13 mouse cellular contexts compared by ENCODE assay signal in the genomic region with DNA sequence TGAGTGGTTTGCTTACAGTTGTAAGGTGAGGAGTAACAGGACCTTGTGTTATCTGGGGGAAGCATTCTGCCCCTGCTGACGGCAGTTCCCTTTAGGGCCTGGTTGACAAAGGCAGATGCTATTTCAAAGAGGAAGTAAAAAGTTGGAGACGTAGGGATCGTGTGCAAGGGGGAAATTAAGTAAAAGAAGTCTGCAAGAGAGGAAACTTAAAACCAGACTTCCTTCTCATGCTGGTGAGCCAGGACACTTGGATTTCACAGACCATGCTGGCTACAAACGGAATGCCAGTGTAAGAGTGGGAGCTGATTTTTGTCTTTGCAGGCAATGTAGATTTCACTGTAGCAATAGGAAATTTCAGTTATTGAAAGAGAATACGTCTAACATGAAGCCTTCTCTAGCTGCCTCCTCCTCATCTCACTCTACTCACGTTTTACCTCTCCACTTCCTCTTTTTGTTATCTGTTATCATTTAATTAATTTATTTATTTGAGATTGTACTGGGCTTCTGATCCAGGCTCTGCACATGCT. TPM values are rescaled to one million over a fixed set of nuclear protein-coding genes. Genes with fewer than 3 reads are reported as not detected.
DNase-seq lines count a peak whose midpoint lies in the region; ATAC-seq and TF ChIP-seq lines count a peak whose summit lies in the region.
"Had no signal": no experiment of that assay in that cellular context is flagged by ENCODE, and none has a peak within 500 bp of the region (broad histone marks: within the 10 kb centered on the region; RNA-seq: fewer than 3 reads in every experiment).

No protein-coding gene starts in this region.

- ATAC-seq in G1E (ENCODE audit: extremely low read depth, insufficient number of reproducible peaks, low FRiP score, poor library complexity, severe bottlenecking), result peak; percentile 55
- ATAC-seq in megakaryocyte-erythroid progenitor cell, adult 5-6 weeks (replicated peaks; ENCODE audit: low FRiP score, low TSS enrichment, poor library complexity, severe bottlenecking), result peak; percentile 69
- no peak for ATAC-seq in kidney, embryonic 15.5 days (replicated peaks; ENCODE audit: low FRiP score)

- intact Hi-C loops in heart, postnatal 36 days (cut with DNase I), result no loop called here

- peaks cover 70% of the 10 kb centered on the region for H3K4me1 ChIP-seq in G1E (ENCODE audit: insufficient read depth, low read depth, low read length)
- H3K4me1 ChIP-seq in kidney, embryonic 15.5 days, result no peaks in the 10 kb centered on the region
- H3K4me1 ChIP-seq: heart, embryonic 12.5 days had no signal

- H3K27me3 ChIP-seq in G1E (ENCODE audit: insufficient read depth, low read length), result no peaks in the 10 kb centered on the region
- H3K27me3 ChIP-seq in kidney, embryonic 15.5 days, result no peaks in the 10 kb centered on the region
- H3K27me3 ChIP-seq: heart, embryonic 12.5 days; neural tube, embryonic 15.5 days had no signal

- no peak overlapping the region for H3K4me3 ChIP-seq in layer of hippocampus, adult 2 months
- peak overlapping the region; percentile 56; the same call in 1 of the 2 replicates for H3K4me3 ChIP-seq in G1E (ENCODE audit: low read depth, low read length)
- H3K4me3 ChIP-seq in kidney, embryonic 15.5 days (replicated peaks), result no peak overlapping the region
- H3K4me3 ChIP-seq: heart, embryonic 12.5 days; neural tube, embryonic 15.5 days had no signal

- peak overlapping the region; percentile 6; the same call in 1 of the 2 replicates for H3K27ac ChIP-seq in layer of hippocampus, adult 2 months
- no peak overlapping the region for H3K27ac ChIP-seq in kidney, embryonic 15.5 days
- H3K27ac ChIP-seq: neural tube, embryonic 15.5 days had no signal

- 31% methylated on average over 6 of the region's 6 CpGs for WGBS in kidney, embryonic 15.5 days

- no peaks in the 10 kb centered on the region for H3K9me3 ChIP-seq in G1E (replicated peaks)
- H3K9me3 ChIP-seq in kidney, embryonic 15.5 days (replicated peaks), result no peaks in the 10 kb centered on the region
- H3K9me3 ChIP-seq: heart, embryonic 12.5 days; neural tube, embryonic 15.5 days had no signal

- H3K36me3 ChIP-seq in G1E (replicated peaks), result peaks cover 23% of the 10 kb centered on the region
- H3K36me3 ChIP-seq in kidney, embryonic 15.5 days, result no peaks in the 10 kb centered on the region
- H3K36me3 ChIP-seq: heart, embryonic 12.5 days; neural tube, embryonic 15.5 days had no signal

- H3K4me2 ChIP-seq in kidney, embryonic 15.5 days, result no peak overlapping the region
- H3K4me2 ChIP-seq: heart, embryonic 12.5 days; neural tube, embryonic 15.5 days had no signal

- H3K9ac ChIP-seq in kidney, embryonic 15.5 days, result no peak overlapping the region
- H3K9ac ChIP-seq: heart, embryonic 12.5 days; neural tube, embryonic 15.5 days had no signal

- TF ChIP-seq CTCF in layer of hippocampus, adult 2 months (conservative IDR thresholded peaks at IDR 0.05), result no peak
- no peak for TF ChIP-seq CTCF in G1E (IDR thresholded peaks at IDR 0.05; ENCODE audit: low read depth, low read length)

- DNase-seq in layer of hippocampus, adult 2 months (ENCODE audit: low spot score in 2 of 2), result no peak
- DNase-seq in layer of hippocampus, adult 9-10 months (ENCODE audit: low spot score), result no peak
- peak; percentile 29 for DNase-seq in G1E (ENCODE audit: low spot score)
- peak; percentile 49 for DNase-seq in liver
- DNase-seq in T-cell, adult 2 months (ENCODE audit: low spot score), result no peak
- DNase-seq in heart, postnatal 36 days, result no peak
- DNase-seq: cerebellum, postnatal 14 days; midbrain, embryonic 14.5 days; thymus, adult 2 months had no signal

RNA-seq across cellular contexts. Expression of gene Dennd4a, which starts 19.0 kb away (rescaled TPM):
- 10 to 100 TPM; 39.9 to 41.5 TPM for total RNA-seq in layer of hippocampus, adult 2 months (2021)
- total RNA-seq in G1E (2014; fragmentation: Nextera tagmentation) (337 and 417 TPM in 2 replicates), G1E (2017) (71.7 and 81.3 TPM in 2 replicates)
- polyA plus RNA-seq in G1E (2012), result 17.6 and 29.0 TPM in 2 replicates
- 56.7 and 85.2 TPM in 2 replicates for total RNA-seq in megakaryocyte-erythroid progenitor cell, adult 5-6 weeks (2014; fragmentation: Nextera tagmentation)
- total RNA-seq in megakaryocyte-erythroid progenitor cell, adult 5-6 weeks (2017), result 46.2 and 50.6 TPM in 2 replicates
- 6.0 and 7.6 TPM in 2 replicates for polyA plus RNA-seq in kidney, embryonic 15.5 days (2015; fragmentation: Nextera tagmentation; extraction: Ambion mirVana)
- total RNA-seq in heart, postnatal 36 days (2021), result 1 to 10 TPM; 7.7 to 8.4 TPM

Comparison
In these comparisons a context has a peak if more than half of its experiments do, and no peak if none do; other contexts are left out.
1. DNase-seq: peak in G1E (single experiment) and liver (single experiment); none in layer of hippocampus, adult 2 months (0 of 2), layer of hippocampus, adult 9-10 months (single experiment), T-cell, adult 2 months (single experiment) and heart, postnatal 36 days (0 of 2).
2. RNA of gene Dennd4a, which starts 19.0 kb away (total RNA-seq): 71.7 to 417 TPM in G1E, 46.2 to 85.2 TPM in megakaryocyte-erythroid progenitor cell, adult 5-6 weeks and 39.9 to 41.5 TPM in layer of hippocampus, adult 2 months; 7.7 to 8.4 TPM in heart, postnatal 36 days; every median in the first group is over 4 times any median in the second.